Mouse (Mus musculus) spleen, adult 2 months (tissue): ENCODE measurements around the gene Carmil1.

ENCODE experiments used
- CTCF ChIP-seq: fragments of 200-500 bp; IDR thresholded peaks from 2 replicates; pipeline ENCODE4 v1.5.1; 2011; ENCODE audit warnings: mild to moderate bottlenecking, inconsistent platforms; ENCODE audit not compliant: insufficient read depth, insufficient read length, insufficient replicate concordance; ENCODE audit errors: extremely low read depth
- POLR2A ChIP-seq: fragments of 200-500 bp; IDR thresholded peaks from 2 replicates; pipeline ENCODE4 v1.6.1; 2011; ENCODE audit warnings: low read depth, low read length, inconsistent platforms

GRCm38 (mm10) chr13:24048611-24049010 is 232.0 kb downstream of the Carmil1 start:
- TF ChIP-seq CTCF (no peak), POLR2A (no peak)
